Mouse (Mus musculus) right cerebral cortex, adult 2 months (tissue): ENCODE measurements at regions not wholly inside any gene's neighbourhood (a gene's known extent, or its start where the extent isn't known, plus 50 kb on each side); places are given as distances from the start of the nearest gene placed in this dataset.

Source experiments
- DNase-seq, 2 experiments: peaks; one replicate each; pipeline ENCODE4 v3.0.0; 2021 to 2022; ENCODE audit warnings: low spot score in 2 of 2

GRCm38 (mm10) chr10:99639022-99639421 is 120.4 kb downstream of the Csl start:
- no peak for DNase-seq

- no peak for DNase-seq
These were observed 120.0 kb downstream of the Csl start for GRCm38 (mm10) chr10:99639469-99639868.

DNA sequence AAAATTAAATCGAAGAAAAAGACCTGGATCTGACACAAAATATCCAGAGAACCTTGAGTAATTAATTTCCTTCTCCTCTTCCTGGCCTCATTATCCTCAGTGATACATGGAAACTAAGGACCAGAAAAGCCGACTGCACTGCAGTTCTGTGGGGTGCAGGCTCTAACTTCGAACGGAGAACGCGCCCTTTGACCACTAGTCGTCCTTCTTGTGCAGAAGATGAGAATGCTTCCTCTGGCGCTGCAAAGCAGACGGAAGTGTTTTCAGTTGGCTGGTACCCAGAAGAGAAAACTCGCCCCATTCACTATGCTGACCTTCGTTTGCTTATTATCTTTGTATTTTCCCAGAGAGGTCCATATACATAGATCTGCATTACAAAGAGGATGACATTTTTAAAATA is 117.7 kb downstream of the Csl start:
- DNase-seq, result peak; percentile 70 to 71

DNA sequence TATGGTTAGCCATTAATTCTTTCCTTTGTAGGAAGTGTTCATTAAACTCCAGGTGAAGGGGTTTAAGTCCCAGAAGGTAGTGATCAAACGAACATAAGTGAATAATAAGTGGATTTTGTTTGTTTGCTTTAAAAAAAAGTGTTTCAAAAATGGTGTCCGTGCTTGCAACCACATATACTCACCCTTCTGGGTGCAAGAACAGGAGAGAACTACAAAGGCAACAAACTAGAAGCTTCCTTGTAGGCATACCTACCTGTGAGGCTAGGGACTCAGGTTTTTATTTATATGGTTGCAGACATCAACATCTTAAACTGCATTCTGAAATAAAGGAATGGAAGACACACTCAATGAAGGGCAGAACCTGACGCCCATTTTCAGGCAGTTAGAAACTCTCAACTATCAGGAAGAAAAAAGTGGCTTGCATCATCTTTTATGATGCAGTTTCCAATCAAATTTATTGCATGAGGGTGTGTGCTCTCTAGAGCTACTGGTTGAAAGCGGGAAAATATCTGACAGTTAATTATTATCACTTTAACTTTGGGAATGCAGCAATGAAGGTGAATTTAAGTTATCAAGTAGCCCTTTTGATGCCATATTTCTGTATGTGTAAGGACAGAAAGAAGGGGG is 117.1 kb downstream of the Csl start:
- DNase-seq, result no peak

GRCm38 (mm10) chr10:99644981-99645380 is 114.5 kb downstream of the Csl start:
- no peak for DNase-seq

- DNase-seq, result no peak
These were observed 107.4 kb downstream of the Csl start for GRCm38 (mm10) chr10:99652011-99652410.

DNA sequence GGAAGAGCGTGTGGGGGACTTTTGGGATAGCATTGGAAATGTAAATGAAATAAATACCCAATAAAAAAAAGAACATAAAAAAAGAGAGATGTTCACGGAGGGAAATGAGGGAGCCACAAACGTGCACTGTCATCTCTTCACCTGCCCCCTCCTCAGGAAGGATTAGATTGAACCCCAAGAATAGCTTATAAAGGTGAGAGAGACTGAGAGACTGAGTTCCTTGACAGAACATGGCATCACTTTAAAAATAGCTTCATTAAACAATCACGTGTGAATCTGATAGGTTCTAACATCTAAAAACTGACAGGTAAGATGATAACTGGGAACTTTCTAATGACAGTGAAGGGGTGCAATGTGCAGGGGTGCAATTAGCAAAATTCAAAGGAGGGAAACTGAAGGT is 105.2 kb downstream of the Csl start:
- DNase-seq, result no peak

GRCm38 (mm10) chr10:99676557-99677098 is 82.8 kb downstream of the Csl start:
- no peak for DNase-seq

GRCm38 (mm10) chr10:99678096-99678495 is 81.4 kb downstream of the Csl start:
- peak; percentile 58 to 61 for DNase-seq

GRCm38 (mm10) chr10:99679813-99680212 is 79.6 kb downstream of the Csl start:
- DNase-seq, result no peak

- DNase-seq, result no peak
These were observed 77.5 kb downstream of the Csl start for GRCm38 (mm10) chr10:99681932-99682331.

GRCm38 (mm10) chr10:99682350-99682749 is 77.1 kb downstream of the Csl start:
- no peak for DNase-seq

- DNase-seq, result no peak
These were observed 76.1 kb downstream of the Csl start for GRCm38 (mm10) chr10:99683310-99683709.

DNA sequence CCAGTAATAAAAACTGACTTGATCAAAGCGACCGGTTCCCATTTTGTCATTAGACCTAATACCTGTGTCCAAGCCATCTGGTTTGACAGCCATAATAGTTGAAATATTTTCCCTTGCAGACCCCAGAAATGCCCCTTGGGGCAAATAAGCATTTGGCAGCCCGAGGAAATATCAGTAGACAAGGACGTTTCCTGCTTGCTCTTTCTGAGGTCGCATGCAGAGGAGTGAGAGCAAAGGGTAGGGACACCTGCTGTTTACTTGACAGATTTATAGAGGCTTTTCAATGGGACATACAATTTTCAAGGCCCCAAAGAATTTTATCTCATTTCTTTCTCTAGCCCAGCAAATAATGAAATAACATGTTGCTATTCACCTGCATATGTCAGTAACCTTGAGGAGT is 73.5 kb downstream of the Csl start:
- DNase-seq, result no peak

DNA sequence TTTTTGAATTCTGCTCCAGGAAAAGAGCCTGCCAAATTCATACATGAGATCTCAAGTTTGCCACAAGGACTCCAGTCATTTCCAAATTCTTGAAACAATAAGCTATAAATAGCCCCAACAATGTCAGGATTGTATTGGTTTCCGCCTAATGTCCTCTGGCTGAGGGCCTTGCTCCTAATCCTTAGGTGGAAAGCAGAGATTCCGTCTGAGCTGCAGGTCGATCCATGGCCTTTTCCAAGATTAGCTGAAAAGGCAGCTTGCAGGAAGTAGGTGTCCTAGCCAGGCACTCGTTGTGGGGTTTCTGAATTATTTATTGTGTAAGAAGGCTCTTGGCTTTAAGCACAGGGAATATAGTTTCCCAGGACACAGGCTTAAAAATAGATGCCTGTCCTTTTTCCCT is 72.4 kb downstream of the Csl start:
- DNase-seq, result no peak

GRCm38 (mm10) chr10:99697696-99698095 is 61.8 kb downstream of the Csl start:
- no peak for DNase-seq

DNA sequence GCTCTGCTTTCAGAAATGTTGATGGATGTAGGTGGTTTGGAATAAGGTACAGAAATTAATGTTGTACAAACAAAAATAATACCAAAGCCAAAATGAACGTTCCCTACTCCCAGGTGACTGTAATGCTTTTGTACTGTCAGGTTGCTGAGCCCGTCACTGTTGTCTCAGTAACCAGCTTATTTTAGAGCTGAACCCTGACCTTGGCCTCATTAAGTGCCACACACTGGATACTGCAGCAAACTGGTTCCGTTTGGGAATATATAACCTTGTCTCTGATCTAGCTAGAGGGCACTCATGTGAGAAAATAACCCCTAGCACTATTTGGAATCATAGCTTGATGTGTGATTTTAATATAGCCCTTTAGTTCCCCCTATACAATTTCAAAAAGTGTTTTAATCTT is 60.0 kb downstream of the Csl start:
- DNase-seq, result no peak

DNA sequence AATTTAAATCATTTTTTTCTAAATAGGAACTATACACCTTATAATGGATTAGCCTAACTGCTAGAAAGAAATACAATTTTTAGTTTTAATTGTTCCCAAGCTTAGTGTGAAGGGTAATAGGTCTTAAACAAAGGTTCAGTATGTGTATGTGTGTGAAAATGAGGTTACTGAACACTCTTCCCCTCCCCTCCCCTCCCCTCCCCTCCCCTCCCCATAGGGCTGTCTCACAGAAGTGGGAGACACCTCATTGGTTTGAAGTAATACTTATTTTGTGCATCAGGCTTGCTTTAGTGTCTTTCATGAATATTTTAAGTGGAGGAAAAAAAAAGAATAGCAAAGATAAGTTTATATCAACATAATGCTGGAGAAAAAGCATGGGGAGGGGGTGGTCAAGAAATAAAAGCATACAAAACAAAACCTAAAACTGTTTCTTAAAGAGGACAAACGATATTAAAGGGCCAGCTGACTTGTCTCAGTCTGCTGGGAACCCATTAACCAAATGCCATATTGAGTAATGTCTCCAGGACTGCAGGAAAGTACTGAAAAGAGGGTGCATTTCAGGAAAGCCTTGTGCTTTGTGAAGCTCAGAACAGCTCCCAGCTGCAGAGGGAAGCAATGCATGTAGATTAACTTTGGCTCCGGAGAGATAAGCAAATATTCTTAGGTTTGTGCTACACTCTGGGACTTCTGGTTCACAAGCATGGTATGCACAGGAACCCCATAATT is 59.2 kb downstream of the Csl start:
- DNase-seq, result no peak
